Mouse (Mus musculus): ENCODE data around the gene Trim63. TPM values are rescaled to one million over a fixed set of nuclear protein-coding genes. Genes with fewer than 3 reads are reported as not detected.

Trim63 gene
- polyA plus RNA-seq, 1 experiment from 2014 or later: not detected

DNA sequence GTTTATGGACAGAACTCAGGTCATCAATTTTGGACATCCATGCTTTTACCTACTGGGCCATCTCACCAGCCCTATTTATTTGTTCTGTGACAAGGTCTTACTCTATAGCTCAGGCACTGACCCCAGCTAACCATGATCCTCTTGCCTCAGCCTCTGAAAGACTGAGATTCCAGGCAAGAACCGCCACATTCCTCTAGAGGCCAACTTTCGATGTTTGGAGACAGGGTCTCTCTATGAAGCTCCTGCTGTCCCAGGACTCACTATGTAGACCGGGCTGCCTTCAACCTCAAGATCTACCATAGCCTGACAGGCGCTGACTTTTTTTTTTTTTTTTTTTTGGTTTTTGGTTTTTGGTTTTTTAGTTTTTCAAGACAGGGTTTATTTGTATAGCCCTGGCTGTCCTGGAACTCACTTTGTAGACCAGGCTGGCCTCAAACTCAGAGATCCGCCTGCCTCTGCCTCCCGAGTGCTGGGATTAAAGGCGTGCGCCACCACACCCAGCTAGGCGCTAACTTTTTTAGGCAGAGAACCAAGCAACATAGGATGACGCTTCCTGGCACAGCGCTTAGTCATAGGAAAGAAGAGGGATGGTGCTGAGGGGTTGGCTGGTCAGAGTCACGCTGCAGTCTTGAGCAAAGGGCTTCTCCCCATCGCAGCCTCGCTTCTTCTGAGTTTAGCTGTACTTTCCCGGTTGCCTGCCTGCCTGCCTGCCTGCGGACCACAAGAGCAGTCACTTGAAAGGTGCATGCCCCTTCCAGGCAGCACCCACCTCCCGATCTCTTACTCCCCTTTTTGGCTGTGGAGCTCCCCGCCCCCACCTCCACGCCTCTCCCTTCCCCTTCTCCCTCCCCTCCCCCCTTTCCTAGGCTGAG, 16.1 kb upstream of the Trim63 start:
- no peak for ATAC-seq (ENCODE audit: insufficient read depth)
- no peaks in the 10 kb centered on the region for H3K36me3 ChIP-seq (ENCODE audit: insufficient read depth)
- H3K9me3 ChIP-seq (ENCODE audit: low read depth, low read length): 0 out of 2 replicates have a peak, but pooled peaks cover 2% of the 10 kb centered on the region
- no peaks in the 10 kb centered on the region for H3K4me1 ChIP-seq (ENCODE audit: insufficient read depth)
- WGBS: 72% methylated on average over 19 of the region's 19 CpGs
- TF ChIP-seq CTCF (IDR thresholded peaks at IDR 0.05; ENCODE audit: low read depth): no peak
- no peak overlapping the region for H3K9ac ChIP-seq
- no peak overlapping the region for H3K27ac ChIP-seq (ENCODE audit: low read depth)
- no peak overlapping the region for H3K4me2 ChIP-seq
- no peak overlapping the region for H3K4me3 ChIP-seq (ENCODE audit: low read depth, low read length)
- DNase-seq: no peak
- H3K27me3 ChIP-seq (ENCODE audit: insufficient read depth, low read length): no peaks in the 10 kb centered on the region

DNA sequence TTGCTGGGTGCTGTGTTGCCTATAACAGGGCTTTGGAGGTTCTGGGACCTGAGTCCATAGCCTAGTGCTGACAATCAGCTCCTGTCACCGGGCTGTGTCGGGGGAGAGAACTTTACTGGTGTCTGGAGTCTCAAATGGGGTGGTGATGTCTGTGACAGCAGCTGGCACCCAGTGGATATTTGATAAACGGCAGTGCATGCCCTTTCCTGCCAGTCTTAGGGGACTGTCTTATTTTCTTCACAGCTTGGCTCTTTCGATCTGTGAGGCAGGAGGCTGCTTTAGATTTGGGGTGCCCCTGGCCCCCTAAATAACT, 15.5 kb upstream of the Trim63 start:
- no peaks in the 10 kb centered on the region for H3K4me1 ChIP-seq (ENCODE audit: insufficient read depth)
- H3K4me2 ChIP-seq: no peak overlapping the region
- WGBS: 58% methylated on average over 4 of the region's 4 CpGs
- H3K9me3 ChIP-seq (ENCODE audit: low read depth, low read length): 0 out of 2 replicates have a peak, but pooled peaks cover 2% of the 10 kb centered on the region
- H3K4me3 ChIP-seq (ENCODE audit: low read depth, low read length): no peak overlapping the region
- ATAC-seq (ENCODE audit: insufficient read depth) (no peak), DNase-seq (no peak)
- no peaks in the 10 kb centered on the region for H3K27me3 ChIP-seq (ENCODE audit: insufficient read depth, low read length)
- H3K36me3 ChIP-seq (ENCODE audit: insufficient read depth): no peaks in the 10 kb centered on the region
- H3K27ac ChIP-seq (ENCODE audit: low read depth): no peak overlapping the region; the same call in 1 of the 2 replicates
- no peak overlapping the region for H3K9ac ChIP-seq
- no peak for TF ChIP-seq CTCF (IDR thresholded peaks at IDR 0.05; ENCODE audit: low read depth)

DNA sequence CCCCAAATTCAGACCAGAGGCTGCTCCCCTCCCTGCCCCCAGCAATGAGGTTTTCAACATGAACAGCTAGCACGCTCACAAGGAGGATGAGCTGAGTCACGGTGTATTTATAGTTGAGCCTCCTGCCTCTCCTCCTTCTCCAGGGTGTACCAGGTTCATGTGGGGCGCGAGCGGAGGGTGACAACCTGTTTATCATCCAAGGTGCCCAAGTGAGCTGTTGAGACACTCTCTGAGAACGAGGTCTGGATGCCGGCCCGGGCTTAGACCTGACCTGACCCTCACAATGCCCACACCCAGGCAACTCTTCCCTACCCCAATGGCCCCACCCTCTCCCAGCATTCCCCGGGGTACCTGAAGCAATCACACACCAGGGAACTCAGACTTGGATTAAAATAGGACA, 14.6 kb upstream of the Trim63 start:
- no peak for TF ChIP-seq CTCF (IDR thresholded peaks at IDR 0.05; ENCODE audit: low read depth)
- no peak overlapping the region for H3K9ac ChIP-seq
- 58% methylated on average over 9 of the region's 9 CpGs for WGBS
- no peak overlapping the region for H3K4me2 ChIP-seq
- H3K27me3 ChIP-seq (ENCODE audit: insufficient read depth, low read length): no peaks in the 10 kb centered on the region
- H3K36me3 ChIP-seq (ENCODE audit: insufficient read depth): no peaks in the 10 kb centered on the region
- no peak overlapping the region for H3K4me3 ChIP-seq (ENCODE audit: low read depth, low read length)
- H3K27ac ChIP-seq (ENCODE audit: low read depth): no peak overlapping the region
- 0 out of 2 replicates have a peak, but pooled peaks cover 2% of the 10 kb centered on the region for H3K9me3 ChIP-seq (ENCODE audit: low read depth, low read length)
- ATAC-seq (ENCODE audit: insufficient read depth) (no peak), DNase-seq (no peak)
- no peaks in the 10 kb centered on the region for H3K4me1 ChIP-seq (ENCODE audit: insufficient read depth)

DNA sequence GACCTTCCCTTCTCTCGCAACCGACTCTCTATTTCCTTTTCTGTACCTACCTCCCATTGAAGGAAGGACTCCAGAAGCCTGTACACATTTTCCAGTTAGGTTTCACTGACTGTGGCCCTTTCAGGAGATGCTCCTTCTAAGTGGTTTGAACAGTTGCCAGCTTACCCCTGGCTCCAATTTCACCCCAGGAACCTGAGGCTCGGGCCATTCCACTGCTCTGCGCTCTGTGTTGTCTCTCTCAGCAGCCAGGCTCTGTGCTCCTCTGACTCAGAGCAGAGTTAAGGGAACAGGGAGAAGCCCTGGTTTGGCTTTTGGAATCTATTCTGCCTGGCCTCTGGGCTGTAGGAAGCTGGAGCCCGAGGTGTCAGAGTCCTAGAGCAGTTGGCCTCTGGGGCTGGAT, 12.8 kb upstream of the Trim63 start:
- Histone ChIP-seq H3K27ac (ENCODE audit: low read depth) (no peak overlapping the region), H3K9ac (no peak overlapping the region), H3K27me3 (ENCODE audit: insufficient read depth, low read length) (no peaks in the 10 kb centered on the region), H3K36me3 (ENCODE audit: insufficient read depth) (no peaks in the 10 kb centered on the region), H3K4me1 (ENCODE audit: insufficient read depth) (no peaks in the 10 kb centered on the region), H3K4me3 (ENCODE audit: low read depth, low read length) (no peak overlapping the region), H3K4me2 (no peak overlapping the region), H3K9me3 (ENCODE audit: low read depth, low read length) (no peaks in the 10 kb centered on the region)
- ATAC-seq (ENCODE audit: insufficient read depth) (no peak), DNase-seq (no peak)
- TF ChIP-seq CTCF (IDR thresholded peaks at IDR 0.05; ENCODE audit: low read depth): no peak
- WGBS: 77% methylated on average over 5 of the region's 5 CpGs

DNA sequence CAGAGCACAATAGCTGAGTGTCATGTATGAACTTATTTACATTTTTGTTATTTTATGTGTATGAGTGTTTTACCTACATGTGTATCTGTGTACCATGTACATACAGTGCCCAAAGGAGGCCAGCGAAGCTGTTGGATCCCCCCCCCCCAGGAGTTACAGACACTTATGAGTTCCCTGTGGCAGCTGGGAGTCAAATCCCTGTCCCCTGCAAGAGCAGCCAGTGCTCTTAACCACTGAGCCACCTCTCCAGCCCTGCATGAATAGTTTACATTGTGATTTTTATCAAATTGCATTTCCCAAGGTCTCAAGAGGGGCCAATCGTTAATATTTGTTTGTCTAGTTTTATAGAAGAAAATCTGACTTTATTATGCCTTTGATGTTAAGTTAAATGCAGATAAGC, 8.0 kb upstream of the Trim63 start:
- WGBS: 30% methylated on average over 2 of the region's 2 CpGs
- ATAC-seq (ENCODE audit: insufficient read depth): no peak; the same call in 1 of the 2 replicates

DNA sequence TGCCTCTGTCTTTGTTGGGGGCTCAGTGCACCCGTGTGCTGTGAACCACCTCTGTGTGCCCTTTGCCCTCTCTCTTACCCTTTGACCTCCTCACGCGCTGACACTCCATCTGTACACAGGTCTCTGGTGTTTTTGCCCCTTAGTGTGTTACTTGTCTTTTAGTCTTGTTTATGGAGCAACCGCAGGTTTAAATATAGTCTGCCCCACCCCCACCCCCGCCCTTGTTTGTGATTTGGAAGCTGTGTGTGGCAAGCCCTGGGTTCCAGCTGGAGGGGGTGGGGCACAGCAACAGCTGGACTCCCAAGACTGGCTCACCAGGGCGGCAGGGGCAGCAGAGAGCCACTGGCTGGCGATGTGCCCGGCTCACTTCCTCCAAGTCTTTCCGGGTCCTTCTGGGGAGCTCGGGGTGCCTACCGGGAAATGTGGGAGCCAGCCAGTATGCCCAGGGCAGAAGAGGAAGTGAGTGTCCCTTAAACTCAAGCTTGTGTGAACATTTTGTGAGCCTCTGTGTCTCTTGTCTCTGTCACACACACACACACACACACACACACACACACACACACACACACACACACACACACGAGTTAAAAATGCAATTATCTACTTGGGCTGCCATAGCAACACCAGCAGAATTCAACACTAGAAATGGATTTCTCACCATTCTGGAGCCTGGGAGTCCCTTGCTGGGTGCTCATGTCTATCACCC, 7.4 kb upstream of the Trim63 start:
- no peak overlapping the region for H3K27ac ChIP-seq (ENCODE audit: low read depth)
- DNase-seq (peak; percentile 83), ATAC-seq (ENCODE audit: insufficient read depth) (peak; percentile 77)
- H3K27me3 ChIP-seq (ENCODE audit: insufficient read depth, low read length): no peaks in the 10 kb centered on the region
- H3K36me3 ChIP-seq (ENCODE audit: insufficient read depth): no peaks in the 10 kb centered on the region
- no peak overlapping the region for H3K9ac ChIP-seq
- peak; percentile 67 for TF ChIP-seq CTCF (IDR thresholded peaks at IDR 0.05; ENCODE audit: low read depth)
- peaks cover 5% of the 10 kb centered on the region; the same call in 1 of the 2 replicates for H3K4me1 ChIP-seq (ENCODE audit: insufficient read depth)
- H3K4me3 ChIP-seq (ENCODE audit: low read depth, low read length): no peak overlapping the region
- peaks cover 1% of the 10 kb centered on the region; the same call in 1 of the 2 replicates for H3K9me3 ChIP-seq (ENCODE audit: low read depth, low read length)
- WGBS: 4% methylated on average over 12 of the region's 12 CpGs
- peak overlapping the region; percentile 42; the same call in 1 of the 2 replicates for H3K4me2 ChIP-seq

More for the DNA sequence above, 8.0 kb upstream of the Trim63 start:
- Histone ChIP-seq H3K9ac (no peak overlapping the region), H3K4me1 (ENCODE audit: insufficient read depth) (peaks cover 5% of the 10 kb centered on the region; the same call in 1 of the 2 replicates), H3K36me3 (ENCODE audit: insufficient read depth) (no peaks in the 10 kb centered on the region), H3K4me3 (ENCODE audit: low read depth, low read length) (no peak overlapping the region), H3K4me2 (peak overlapping the region; percentile 42; the same call in 1 of the 2 replicates), H3K9me3 (ENCODE audit: low read depth, low read length) (no peaks in the 10 kb centered on the region), H3K27ac (ENCODE audit: low read depth) (no peak overlapping the region), H3K27me3 (ENCODE audit: insufficient read depth, low read length) (no peaks in the 10 kb centered on the region)
- DNase-seq: peak; percentile 26
- no peak for TF ChIP-seq CTCF (IDR thresholded peaks at IDR 0.05; ENCODE audit: low read depth)

DNA sequence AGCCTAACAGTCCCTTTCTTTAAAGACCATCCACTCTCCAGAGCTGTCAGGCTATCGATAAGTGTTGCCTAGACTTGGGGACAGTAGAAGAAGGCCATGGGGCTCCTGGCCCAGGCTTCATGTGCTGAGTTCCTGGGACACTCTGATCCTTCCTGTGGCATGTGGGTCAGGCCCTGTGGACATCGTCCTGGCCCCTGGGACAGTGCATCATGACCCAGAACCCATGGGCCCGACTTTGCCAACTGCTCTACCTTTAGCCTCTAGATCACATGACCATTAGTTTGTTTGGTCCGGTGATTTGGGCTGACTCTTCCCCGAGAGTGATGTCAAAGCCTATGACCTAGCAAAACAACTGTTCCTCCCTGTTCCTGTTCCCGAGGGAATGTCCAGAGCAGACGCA, 4.8 kb upstream of the Trim63 start:
- no peak for TF ChIP-seq CTCF (IDR thresholded peaks at IDR 0.05; ENCODE audit: low read depth)
- Histone ChIP-seq H3K27ac (ENCODE audit: low read depth) (no peak overlapping the region), H3K9ac (no peak overlapping the region), H3K36me3 (ENCODE audit: insufficient read depth) (no peaks in the 10 kb centered on the region), H3K4me3 (ENCODE audit: low read depth, low read length) (no peak overlapping the region), H3K4me2 (no peak overlapping the region), H3K9me3 (ENCODE audit: low read depth, low read length) (peaks cover 4% of the 10 kb centered on the region; the same call in 1 of the 2 replicates), H3K4me1 (ENCODE audit: insufficient read depth) (peaks cover 5% of the 10 kb centered on the region; the same call in 1 of the 2 replicates), H3K27me3 (ENCODE audit: insufficient read depth, low read length) (no peaks in the 10 kb centered on the region)
- 78% methylated on average over 7 of the region's 7 CpGs for WGBS
- ATAC-seq (ENCODE audit: insufficient read depth) (no peak), DNase-seq (no peak)

Measured in lung, embryonic 14.5 days (tissue).